Mouse (Mus musculus) kidney, adult 9 months (tissue): ENCODE measurements at regions not wholly inside any gene's neighbourhood (a gene's known extent, or its start where the extent isn't known, plus 50 kb on each side); places are given as distances from the start of the nearest gene placed in this dataset.
A peak's percentile ranks its signal among the peaks of the same experiment; 100 is the strongest.

Source experiments
- DNase-seq: peaks from one replicate; pipeline ENCODE4 v3.0.0; 2022

GRCm38 (mm10) chr8:127662776-127663499 is 599.2 kb downstream of the Pard3 start:
- DNase-seq = no peak

GRCm38 (mm10) chr8:127666606-127667005 is 602.9 kb downstream of the Pard3 start:
- DNase-seq = no peak

- no peak for DNase-seq
Observed at GRCm38 (mm10) chr8:127668991-127669390, 605.3 kb downstream of the Pard3 start.

- no peak for DNase-seq
Observed at GRCm38 (mm10) chr8:127674063-127674462, 610.4 kb downstream of the Pard3 start.

GRCm38 (mm10) chr8:127675377-127675776 is 611.7 kb downstream of the Pard3 start:
- DNase-seq = no peak

GRCm38 (mm10) chr8:127680205-127680604 is 616.5 kb downstream of the Pard3 start:
- no peak for DNase-seq

GRCm38 (mm10) chr8:127684213-127684612 is 620.5 kb downstream of the Pard3 start:
- no peak for DNase-seq

- DNase-seq = no peak
Observed at GRCm38 (mm10) chr8:127690792-127691191, 627.1 kb downstream of the Pard3 start.

- DNase-seq = no peak
Observed at GRCm38 (mm10) chr8:127698404-127698803, 634.7 kb downstream of the Pard3 start.

GRCm38 (mm10) chr8:127704406-127704805 is 640.7 kb downstream of the Pard3 start:
- no peak for DNase-seq

- DNase-seq = no peak
Observed at GRCm38 (mm10) chr8:127706051-127706835, 642.5 kb downstream of the Pard3 start.

GRCm38 (mm10) chr8:127709439-127709838 is 645.7 kb downstream of the Pard3 start:
- DNase-seq = no peak

- DNase-seq = no peak
Observed at GRCm38 (mm10) chr8:127715097-127715496, 643.3 kb upstream of the Nrp1 start.

- DNase-seq = no peak
Observed at GRCm38 (mm10) chr8:127717969-127718368, 640.4 kb upstream of the Nrp1 start.

- no peak for DNase-seq
Observed at GRCm38 (mm10) chr8:127719881-127720280, 638.5 kb upstream of the Nrp1 start.

- DNase-seq = no peak
Observed at GRCm38 (mm10) chr8:127720593-127721290, 637.7 kb upstream of the Nrp1 start.

- no peak for DNase-seq
Observed at GRCm38 (mm10) chr8:127721624-127722023, 636.8 kb upstream of the Nrp1 start.

GRCm38 (mm10) chr8:127734059-127734458 is 624.3 kb upstream of the Nrp1 start:
- no peak for DNase-seq

GRCm38 (mm10) chr8:127742236-127742635 is 616.2 kb upstream of the Nrp1 start:
- no peak for DNase-seq

- peak; percentile 10 for DNase-seq
Observed at GRCm38 (mm10) chr8:127745221-127745620, 613.2 kb upstream of the Nrp1 start.

- DNase-seq = no peak
Observed at GRCm38 (mm10) chr8:127746456-127746855, 611.9 kb upstream of the Nrp1 start.

GRCm38 (mm10) chr8:127752871-127753270 is 605.5 kb upstream of the Nrp1 start:
- no peak for DNase-seq

- DNase-seq = peak; percentile 20
Observed at GRCm38 (mm10) chr8:127753793-127754565, 604.4 kb upstream of the Nrp1 start.
